Mouse (Mus musculus): ENCODE results near the gene Krt24. TPM values are rescaled to one million over a fixed set of nuclear protein-coding genes. Genes with fewer than 3 reads are reported as not detected.
"Not testable (repeated sequence)": the region's sequence is repeated elsewhere in the genome, so short reads cannot be mapped to it uniquely, and the experiment has no call there.

The Krt24 gene
- polyA plus RNA-seq, 1 experiment from 2014 or later, result not detected

DNA sequence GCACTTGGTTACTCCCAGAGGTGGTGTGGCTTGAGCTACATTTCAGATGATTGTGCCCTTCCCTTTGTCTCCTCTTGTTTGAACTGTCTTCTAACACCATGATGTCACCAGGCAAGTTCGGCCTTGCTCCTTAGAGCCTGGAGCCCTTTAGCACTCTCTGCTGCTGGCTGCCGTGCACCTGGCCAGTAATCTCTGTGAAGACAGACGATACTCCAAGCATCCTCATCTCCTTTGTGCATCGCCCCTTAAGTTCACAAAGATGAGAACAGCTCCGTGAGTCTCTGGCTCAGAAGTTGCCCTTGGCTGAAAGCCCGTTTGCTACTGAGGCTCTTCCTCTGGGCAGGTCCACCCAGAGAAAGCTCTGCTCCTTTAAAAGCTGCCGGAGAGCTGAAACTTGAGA lies 8.3 kb downstream of the Krt24 start:
- 78% methylated on average over 7 of the region's 7 CpGs for WGBS (ENCODE audit: missing documents)
- no peak overlapping the region for H3K4me3 ChIP-seq (ENCODE audit: inconsistent target)
- H3K79me2 ChIP-seq (ENCODE audit: inconsistent target), result no peaks in the 10 kb centered on the region
- H3K27ac ChIP-seq, result no peak overlapping the region
- no peaks in the 10 kb centered on the region for H3K36me3 ChIP-seq (ENCODE audit: inconsistent target)

DNA sequence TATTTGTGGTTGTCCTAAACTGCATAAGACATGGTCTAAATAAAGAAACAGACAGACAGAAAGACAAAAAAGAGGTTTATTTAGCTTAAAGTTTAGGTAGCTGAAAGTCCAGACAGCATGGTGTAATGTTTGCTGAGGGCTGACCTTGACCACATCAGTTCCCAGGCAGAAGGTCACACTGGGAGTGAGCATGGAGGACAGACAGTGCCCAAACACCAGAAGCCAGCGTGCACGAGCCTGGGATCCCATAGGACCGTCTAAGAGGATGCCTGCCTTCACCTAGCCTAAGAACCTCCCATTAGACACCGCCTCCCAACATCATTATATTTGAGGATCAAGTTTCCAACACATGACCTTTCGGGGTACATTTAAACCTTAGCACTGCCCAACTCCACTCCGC lies 9.4 kb downstream of the Krt24 start:
- WGBS (ENCODE audit: missing documents), result 83% methylated on average over 6 of the region's 6 CpGs

DNA sequence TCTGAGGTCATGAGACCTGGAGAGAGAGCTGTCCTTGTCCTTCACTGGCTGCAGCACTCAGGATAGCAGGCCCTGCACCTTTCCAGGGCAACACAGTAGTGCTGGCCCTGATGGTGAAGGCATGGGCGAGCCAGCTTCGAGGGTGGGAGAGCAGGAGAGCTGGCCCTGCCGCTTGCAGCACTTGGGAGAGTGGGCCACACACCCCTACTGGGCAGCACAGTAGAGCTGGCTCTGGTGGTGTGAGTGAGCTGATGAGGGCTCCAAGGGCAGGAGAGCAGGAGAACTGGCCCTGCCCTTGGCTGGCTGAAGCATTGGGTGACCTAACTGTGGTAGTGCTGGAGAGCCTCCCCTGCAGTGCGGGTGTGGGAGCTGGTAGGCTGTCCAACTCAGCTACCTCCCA lies 12.3 kb downstream of the Krt24 start:
- Histone ChIP-seq H3K79me2 (ENCODE audit: inconsistent target) (no peaks in the 10 kb centered on the region), H3K27ac (no peak overlapping the region)

More for the DNA sequence above, 9.4 kb downstream of the Krt24 start:
- Histone ChIP-seq H3K4me3 (ENCODE audit: inconsistent target) (no peak overlapping the region), H3K27ac (no peak overlapping the region), H3K79me2 (ENCODE audit: inconsistent target) (no peaks in the 10 kb centered on the region), H3K36me3 (ENCODE audit: inconsistent target) (no peaks in the 10 kb centered on the region)

DNA sequence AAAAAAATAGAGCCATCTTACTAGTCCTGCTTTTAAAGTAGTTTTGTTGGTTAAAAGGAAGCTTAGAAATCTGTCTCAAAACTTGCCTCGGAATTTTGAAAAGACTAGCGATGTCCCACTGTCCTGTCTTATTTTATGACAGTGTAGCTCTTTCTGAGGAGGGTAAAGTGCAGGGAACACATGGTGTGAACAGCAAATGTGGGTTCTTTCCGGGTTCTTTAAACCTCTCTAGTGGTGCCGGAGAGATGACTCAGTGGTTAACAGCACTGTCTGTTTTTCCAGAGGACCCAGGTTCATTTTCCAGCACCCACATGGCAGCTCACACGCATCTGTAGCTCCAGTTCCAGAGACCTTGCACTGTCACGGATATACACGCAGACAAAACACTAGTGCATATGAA lies 15.9 kb downstream of the Krt24 start:
- Histone ChIP-seq H3K36me3 (ENCODE audit: inconsistent target) (no peaks in the 10 kb centered on the region), H3K27ac (no peak overlapping the region), H3K4me3 (ENCODE audit: inconsistent target) (no peak overlapping the region), H3K79me2 (ENCODE audit: inconsistent target) (no peaks in the 10 kb centered on the region)
- WGBS (ENCODE audit: missing documents), result 92% methylated on average over 7 of the region's 7 CpGs

More for the DNA sequence above, 12.3 kb downstream of the Krt24 start:
- 94% methylated on average over 4 of the region's 4 CpGs for WGBS (ENCODE audit: missing documents)
- Histone ChIP-seq H3K4me3 (ENCODE audit: inconsistent target) (no peak overlapping the region), H3K36me3 (ENCODE audit: inconsistent target) (no peaks in the 10 kb centered on the region)

- H3K4me3 ChIP-seq (ENCODE audit: inconsistent target), result no peak overlapping the region
- 27% methylated on average over 9 of the region's 9 CpGs for WGBS (ENCODE audit: missing documents)
- no peaks in the 10 kb centered on the region for H3K36me3 ChIP-seq (ENCODE audit: inconsistent target)
- no peak overlapping the region for H3K27ac ChIP-seq
- H3K79me2 ChIP-seq (ENCODE audit: inconsistent target), result no peaks in the 10 kb centered on the region
Measured at GRCm38 (mm10) chr11:99265796-99266195, 19.3 kb downstream of the Krt24 start.

- WGBS (ENCODE audit: missing documents), result 74% methylated on average over 9 of the region's 9 CpGs
- no peaks in the 10 kb centered on the region for H3K79me2 ChIP-seq (ENCODE audit: inconsistent target)
- no peak overlapping the region for H3K27ac ChIP-seq
- H3K36me3 ChIP-seq (ENCODE audit: inconsistent target), result no peaks in the 10 kb centered on the region
- no peak overlapping the region for H3K4me3 ChIP-seq (ENCODE audit: inconsistent target)
Measured at GRCm38 (mm10) chr11:99265220-99265619, 19.8 kb downstream of the Krt24 start.

DNA sequence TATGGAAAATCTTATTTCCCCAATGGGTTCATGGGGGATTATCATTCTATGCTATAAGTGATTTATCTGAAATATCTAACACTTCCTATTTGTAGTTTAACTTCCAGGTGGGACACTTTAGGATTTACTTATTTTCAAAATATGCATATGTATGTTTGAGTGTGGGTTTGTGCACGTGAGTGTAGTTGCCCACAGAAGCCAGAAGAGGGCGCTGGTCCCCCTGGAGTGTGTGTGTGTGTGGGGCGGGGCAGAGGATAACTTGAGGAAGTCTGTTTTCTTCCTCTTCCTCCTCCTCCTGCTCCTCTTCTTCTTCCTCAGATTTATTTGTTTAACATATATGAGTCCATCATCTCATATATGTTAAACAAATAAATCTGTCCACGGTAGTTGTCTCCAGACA lies 28.8 kb downstream of the Krt24 start:
- H3K36me3 ChIP-seq (ENCODE audit: inconsistent target), result no peaks in the 10 kb centered on the region
- 92% methylated on average over 4 of the region's 4 CpGs for WGBS (ENCODE audit: missing documents)
- no peak overlapping the region for H3K4me3 ChIP-seq (ENCODE audit: inconsistent target)
- H3K79me2 ChIP-seq (ENCODE audit: inconsistent target), result no peaks in the 10 kb centered on the region
- no peak overlapping the region for H3K27ac ChIP-seq

DNA sequence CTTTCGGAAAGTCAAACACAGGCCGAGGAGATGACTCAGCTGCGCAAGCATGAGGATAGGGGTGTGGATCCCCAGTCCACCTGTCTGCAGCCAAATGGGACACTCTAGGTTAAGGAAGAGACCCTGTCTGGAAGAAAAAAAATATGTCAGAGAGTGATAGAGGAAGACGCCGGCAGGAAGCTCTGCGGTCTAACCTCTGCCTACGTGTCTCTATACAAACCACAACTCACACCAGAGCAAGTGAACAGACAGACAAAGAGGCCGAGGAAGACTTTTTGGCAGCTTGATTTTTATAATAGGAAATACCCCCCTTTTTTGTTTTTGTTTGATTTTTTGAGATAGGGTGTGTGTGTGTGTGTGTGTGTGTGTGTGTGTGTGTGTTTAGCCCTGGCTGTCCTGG lies 29.7 kb downstream of the Krt24 start:
- H3K4me3 ChIP-seq (ENCODE audit: inconsistent target), result no peak overlapping the region
- H3K36me3 ChIP-seq (ENCODE audit: inconsistent target), result no peaks in the 10 kb centered on the region
- 77% methylated on average over 8 of the region's 8 CpGs for WGBS (ENCODE audit: missing documents)
- no peaks in the 10 kb centered on the region for H3K79me2 ChIP-seq (ENCODE audit: inconsistent target)
- no peak overlapping the region for H3K27ac ChIP-seq

GRCm38 (mm10) chr11:99253893-99254292 lies 31.2 kb downstream of the Krt24 start:
- Histone ChIP-seq H3K79me2 (ENCODE audit: inconsistent target) (no peaks in the 10 kb centered on the region), H3K36me3 (ENCODE audit: inconsistent target) (no peaks in the 10 kb centered on the region), H3K4me3 (ENCODE audit: inconsistent target) (no peak overlapping the region), H3K27ac (no peak overlapping the region)
- WGBS (ENCODE audit: missing documents), result 80% methylated on average over 2 of the region's 2 CpGs

DNA sequence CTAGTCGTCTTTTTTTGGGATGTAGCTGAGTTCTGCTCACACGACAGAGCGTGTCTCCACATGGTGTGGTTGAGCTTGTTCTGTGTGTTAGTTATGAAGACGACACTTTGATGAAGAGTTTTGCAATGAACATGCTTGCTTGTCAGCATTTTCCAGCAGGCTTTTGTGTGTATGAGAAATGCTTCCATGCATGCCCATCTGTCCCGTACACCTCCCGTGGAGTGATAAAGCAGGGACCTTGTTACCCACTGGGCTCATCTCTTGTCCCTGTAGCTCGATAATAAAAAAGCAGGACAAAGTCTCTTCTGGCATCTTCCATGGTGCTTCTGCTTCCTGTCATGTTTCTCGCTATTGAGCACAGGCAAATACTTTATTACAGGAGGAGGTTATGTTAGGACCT lies 32.4 kb downstream of the Krt24 start:
- Histone ChIP-seq H3K36me3 (ENCODE audit: inconsistent target) (no peaks in the 10 kb centered on the region), H3K79me2 (ENCODE audit: inconsistent target) (no peaks in the 10 kb centered on the region), H3K4me3 (ENCODE audit: inconsistent target) (no peak overlapping the region), H3K27ac (no peak overlapping the region)
- WGBS (ENCODE audit: missing documents), result 75% methylated on average over 8 of the region's 8 CpGs

- 64% methylated on average over 3 of the region's 3 CpGs for WGBS (ENCODE audit: missing documents)
- Histone ChIP-seq H3K4me3 (ENCODE audit: inconsistent target) (no peak overlapping the region), H3K27ac (no peak overlapping the region), H3K36me3 (ENCODE audit: inconsistent target) (no peaks in the 10 kb centered on the region), H3K79me2 (ENCODE audit: inconsistent target) (no peaks in the 10 kb centered on the region)
Measured at GRCm38 (mm10) chr11:99250666-99251065, 34.4 kb downstream of the Krt24 start.

GRCm38 (mm10) chr11:99250241-99250640 lies 34.8 kb downstream of the Krt24 start:
- no peaks in the 10 kb centered on the region for H3K36me3 ChIP-seq (ENCODE audit: inconsistent target)
- WGBS (ENCODE audit: missing documents), result 71% methylated on average over 5 of the region's 5 CpGs
- no peak overlapping the region for H3K4me3 ChIP-seq (ENCODE audit: inconsistent target)
- no peaks in the 10 kb centered on the region for H3K79me2 ChIP-seq (ENCODE audit: inconsistent target)
- H3K27ac ChIP-seq, result no peak overlapping the region

- H3K79me2 ChIP-seq (ENCODE audit: inconsistent target), result no peaks in the 10 kb centered on the region
- H3K36me3 ChIP-seq (ENCODE audit: inconsistent target), result no peaks in the 10 kb centered on the region
- WGBS (ENCODE audit: missing documents), result 68% methylated on average over 4 of the region's 4 CpGs
- H3K27ac ChIP-seq, result no peak overlapping the region
- H3K4me3 ChIP-seq (ENCODE audit: inconsistent target), result no peak overlapping the region
Measured at GRCm38 (mm10) chr11:99249115-99249514, 35.9 kb downstream of the Krt24 start.

DNA sequence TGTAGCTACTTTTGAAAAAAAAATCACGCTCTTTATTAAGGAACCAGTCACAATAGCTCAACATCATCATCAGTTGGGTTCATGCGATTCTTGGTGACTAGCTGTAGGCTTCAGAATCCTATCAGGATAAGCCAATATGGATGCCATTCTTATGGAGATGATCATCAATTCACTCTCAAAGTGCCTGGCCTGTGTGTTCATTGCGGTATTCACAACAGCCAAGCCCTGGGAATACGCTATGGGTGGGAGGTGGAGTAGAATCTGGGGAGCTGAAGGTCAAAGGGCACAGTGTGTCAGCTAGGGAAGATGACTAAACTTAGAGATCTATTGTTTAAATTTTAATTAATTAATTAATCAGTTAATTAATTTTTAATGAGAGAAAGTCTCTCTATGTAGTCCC lies 37.1 kb downstream of the Krt24 start:
- no peak overlapping the region for H3K4me3 ChIP-seq (ENCODE audit: inconsistent target)
- H3K79me2 ChIP-seq (ENCODE audit: inconsistent target), result no peaks in the 10 kb centered on the region
- no peak overlapping the region for H3K27ac ChIP-seq
- H3K36me3 ChIP-seq (ENCODE audit: inconsistent target), result no peaks in the 10 kb centered on the region
- 93% methylated on average over 4 of the region's 4 CpGs for WGBS (ENCODE audit: missing documents)

DNA sequence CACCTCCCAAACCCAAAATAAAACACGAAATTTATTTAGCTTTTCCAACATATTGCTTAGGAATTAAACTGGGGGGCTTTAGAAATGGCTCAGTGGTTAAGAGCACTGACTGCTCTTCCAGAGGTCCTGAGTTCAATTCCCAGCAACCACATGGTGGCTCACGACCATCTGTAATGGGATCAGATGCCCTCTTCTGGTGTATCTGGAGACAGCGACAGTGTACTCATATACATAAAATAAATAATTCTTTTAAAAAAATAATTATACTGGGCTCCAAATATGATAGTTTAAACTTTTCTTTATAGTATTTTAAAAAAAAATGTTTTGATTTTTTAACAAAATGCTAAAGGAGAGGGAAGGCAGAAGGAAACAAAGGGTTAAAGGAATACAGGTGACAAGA lies 40.5 kb downstream of the Krt24 start:
- not testable (repeated sequence) for H3K79me2 ChIP-seq (ENCODE audit: inconsistent target); H3K4me3 ChIP-seq (ENCODE audit: inconsistent target); H3K36me3 ChIP-seq (ENCODE audit: inconsistent target); H3K27ac ChIP-seq
- 79% methylated on average over 2 of the region's 3 CpGs for WGBS (ENCODE audit: missing documents)

DNA sequence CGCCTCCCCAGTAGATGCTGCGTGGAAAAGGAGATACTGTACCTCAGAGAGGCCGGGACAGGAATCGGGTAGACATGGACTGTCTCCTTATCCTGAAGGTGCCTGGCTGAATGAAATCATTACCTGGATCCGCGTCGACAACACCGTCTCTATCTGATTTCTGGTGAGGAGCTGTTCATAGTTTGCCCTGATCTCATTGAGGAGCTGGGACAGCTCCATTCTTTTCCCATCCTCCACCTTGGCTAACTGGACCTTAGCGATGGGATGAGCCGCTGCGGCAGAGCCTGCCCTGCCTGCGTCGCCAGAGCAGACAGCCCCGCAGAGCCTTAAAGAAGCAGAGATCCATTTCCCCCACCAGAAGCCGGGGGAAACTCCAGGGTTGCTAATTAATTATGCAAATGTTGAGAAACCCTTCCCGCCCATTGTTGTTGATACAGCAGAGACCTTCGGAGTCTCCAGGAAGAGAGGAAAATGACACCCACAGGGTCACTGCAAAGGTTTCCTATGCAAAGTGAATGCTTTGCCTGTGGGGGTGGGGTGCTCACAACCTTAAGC lies 41.2 kb downstream of the Krt24 start, which contains the start of gene Krt222:
Gene Krt222, minus strand, starts transcription at position 266 of the 555 bp plus-strand sequence.
- WGBS (ENCODE audit: missing documents), result 18% methylated on average over 17 of the region's 17 CpGs
- H3K4me3 ChIP-seq (ENCODE audit: inconsistent target), result no peak within 1 kb of the TSS
- no peaks in the 10 kb centered on the region for H3K36me3 ChIP-seq (ENCODE audit: inconsistent target)
- H3K79me2 ChIP-seq (ENCODE audit: inconsistent target), result no peaks in the 10 kb centered on the region
- H3K27ac ChIP-seq, result no peak within 1 kb of the TSS

Measured in macrophage (primary cell).